Mouse (Mus musculus) cerebellum, adult 2 months (tissue): Measurements from ENCODE around the gene Tcp10c.
"Not testable (repeated sequence)": the region's sequence is repeated elsewhere in the genome, so short reads cannot be mapped to it uniquely, and the experiment has no call there.

Experiments
- CTCF ChIP-seq: fragments of 200-500 bp; IDR thresholded peaks from 2 replicates; pipeline ENCODE4 v1.5.1; 2011; ENCODE audit warnings: low read depth, mild to moderate bottlenecking, control low read depth, low read length, moderate library complexity, borderline replicate concordance; ENCODE audit not compliant: insufficient read depth
- POLR2A ChIP-seq: fragments of 200-500 bp; IDR thresholded peaks from 2 replicates; pipeline ENCODE4 v1.6.1; 2011; ENCODE audit warnings: low read length, control low read depth, borderline replicate concordance; ENCODE audit not compliant: insufficient read depth

GRCm38 (mm10) chr17:13332496-13332895 is 21.9 kb upstream of the Tcp10c start:
- TF ChIP-seq CTCF, POLR2A: not testable (repeated sequence)
